Mouse (Mus musculus): ENCODE measurements around the gene Gm6793. TPM values are rescaled to one million over a fixed set of nuclear protein-coding genes. Genes with fewer than 3 reads are reported as not detected.
A peak's percentile ranks its signal among the peaks of the same experiment; 100 is the strongest.

Gene Gm6793
- polyA plus RNA-seq (2015; fragmentation: Nextera tagmentation; extraction: Ambion mirVana) = 0.28 TPM in 1 of 2 replicates, not detected in the other

GRCm38 (mm10) chr8:112014936-112015335 is at the start of gene Gm6793:
TSS of gene Gm6793 (minus strand) at chr8:112015036.
- Histone ChIP-seq H3K9ac (replicated peaks) (no peak within 1 kb of the TSS), H3K36me3 (replicated peaks; ENCODE audit: insufficient read depth, low read length) (peaks cover 19% of the 10 kb centered on the region), H3K27ac (ENCODE audit: low read depth) (no peak within 1 kb of the TSS), H3K27me3 (ENCODE audit: insufficient read depth, low read length) (no peaks in the 10 kb centered on the region), H3K4me3 (ENCODE audit: low read depth, low read length) (no peak within 1 kb of the TSS), H3K4me1 (ENCODE audit: insufficient read depth) (peaks cover 13% of the 10 kb centered on the region), H3K4me2 (ENCODE audit: low read depth, low read length) (no peak within 1 kb of the TSS), H3K9me3 (ENCODE audit: low read length) (no peaks in the 10 kb centered on the region)
- TF ChIP-seq CTCF (IDR thresholded peaks at IDR 0.05; ENCODE audit: low read depth) (no peak), EP300 (IDR thresholded peaks at IDR 0.05; ENCODE audit: low read depth) (no peak)
- ATAC-seq (no peak), DNase-seq (no peak)
- 93% methylated on average over 11 of the region's 11 CpGs for WGBS (ENCODE audit: insufficient replicate concordance)

GRCm38 (mm10) chr8:112061372-112061771 is 46.5 kb upstream of the Gm6793 start:
- H3K36me3 ChIP-seq (replicated peaks; ENCODE audit: insufficient read depth, low read length) = no peaks in the 10 kb centered on the region
- H3K27me3 ChIP-seq (ENCODE audit: insufficient read depth, low read length) = no peaks in the 10 kb centered on the region
- H3K27ac ChIP-seq (ENCODE audit: low read depth) = no peak overlapping the region
- TF ChIP-seq EP300 (IDR thresholded peaks at IDR 0.05; ENCODE audit: low read depth) = no peak
- TF ChIP-seq CTCF (IDR thresholded peaks at IDR 0.05; ENCODE audit: low read depth) = peak; percentile 68
- no peaks in the 10 kb centered on the region for H3K9me3 ChIP-seq (ENCODE audit: low read length)
- no peak for DNase-seq
- H3K4me1 ChIP-seq (ENCODE audit: insufficient read depth) = no peaks in the 10 kb centered on the region
- no peak for ATAC-seq
- no peak overlapping the region for H3K4me2 ChIP-seq (ENCODE audit: low read depth, low read length)
- H3K4me3 ChIP-seq (ENCODE audit: low read depth, low read length) = no peak overlapping the region
- WGBS (ENCODE audit: insufficient replicate concordance) = 30% methylated on average over 4 of the region's 4 CpGs
- no peak overlapping the region for H3K9ac ChIP-seq (replicated peaks)

GRCm38 (mm10) chr8:112054456-112054855 is 39.6 kb upstream of the Gm6793 start:
- Histone ChIP-seq H3K27ac (ENCODE audit: low read depth) (no peak overlapping the region), H3K4me3 (ENCODE audit: low read depth, low read length) (no peak overlapping the region), H3K4me1 (ENCODE audit: insufficient read depth) (no peaks in the 10 kb centered on the region), H3K9ac (replicated peaks) (no peak overlapping the region), H3K9me3 (ENCODE audit: low read length) (no peaks in the 10 kb centered on the region), H3K4me2 (ENCODE audit: low read depth, low read length) (no peak overlapping the region), H3K27me3 (ENCODE audit: insufficient read depth, low read length) (no peaks in the 10 kb centered on the region), H3K36me3 (replicated peaks; ENCODE audit: insufficient read depth, low read length) (no peaks in the 10 kb centered on the region)
- ATAC-seq = no peak
- DNase-seq = no peak
- no peak for TF ChIP-seq EP300 (IDR thresholded peaks at IDR 0.05; ENCODE audit: low read depth)
- no peak for TF ChIP-seq CTCF (IDR thresholded peaks at IDR 0.05; ENCODE audit: low read depth)

GRCm38 (mm10) chr8:112051537-112051936 is 36.7 kb upstream of the Gm6793 start:
- Histone ChIP-seq H3K27ac (ENCODE audit: low read depth) (no peak overlapping the region), H3K27me3 (ENCODE audit: insufficient read depth, low read length) (no peaks in the 10 kb centered on the region), H3K4me1 (ENCODE audit: insufficient read depth) (no peaks in the 10 kb centered on the region), H3K9ac (replicated peaks) (no peak overlapping the region), H3K9me3 (ENCODE audit: low read length) (no peaks in the 10 kb centered on the region), H3K36me3 (replicated peaks; ENCODE audit: insufficient read depth, low read length) (no peaks in the 10 kb centered on the region), H3K4me3 (ENCODE audit: low read depth, low read length) (no peak overlapping the region), H3K4me2 (ENCODE audit: low read depth, low read length) (no peak overlapping the region)
- TF ChIP-seq CTCF (IDR thresholded peaks at IDR 0.05; ENCODE audit: low read depth) (peak; percentile 10; the same call in 1 of the 2 replicates), EP300 (IDR thresholded peaks at IDR 0.05; ENCODE audit: low read depth) (no peak)
- 66% methylated on average over 9 of the region's 9 CpGs for WGBS (ENCODE audit: insufficient replicate concordance)
- ATAC-seq (no peak), DNase-seq (no peak)

- TF ChIP-seq EP300 (IDR thresholded peaks at IDR 0.05; ENCODE audit: low read depth) (no peak), CTCF (IDR thresholded peaks at IDR 0.05; ENCODE audit: low read depth) (peak; percentile 26)
- no peak overlapping the region for H3K9ac ChIP-seq (replicated peaks)
- H3K9me3 ChIP-seq (ENCODE audit: low read length) = no peaks in the 10 kb centered on the region
- H3K4me1 ChIP-seq (ENCODE audit: insufficient read depth) = no peaks in the 10 kb centered on the region
- WGBS (ENCODE audit: insufficient replicate concordance) = 65% methylated on average over 6 of the region's 6 CpGs
- H3K27ac ChIP-seq (ENCODE audit: low read depth) = no peak overlapping the region
- H3K36me3 ChIP-seq (replicated peaks; ENCODE audit: insufficient read depth, low read length) = no peaks in the 10 kb centered on the region
- DNase-seq (no peak), ATAC-seq (no peak)
- no peaks in the 10 kb centered on the region for H3K27me3 ChIP-seq (ENCODE audit: insufficient read depth, low read length)
- H3K4me2 ChIP-seq (ENCODE audit: low read depth, low read length) = no peak overlapping the region
- no peak overlapping the region for H3K4me3 ChIP-seq (ENCODE audit: low read depth, low read length)
Measured at GRCm38 (mm10) chr8:112049984-112050383, 35.1 kb upstream of the Gm6793 start.

GRCm38 (mm10) chr8:112048293-112048692 is 33.5 kb upstream of the Gm6793 start:
- H3K4me1 ChIP-seq (ENCODE audit: insufficient read depth) = no peaks in the 10 kb centered on the region
- H3K4me2 ChIP-seq (ENCODE audit: low read depth, low read length) = no peak overlapping the region
- WGBS (ENCODE audit: insufficient replicate concordance) = 77% methylated on average over 6 of the region's 6 CpGs
- no peak overlapping the region for H3K27ac ChIP-seq (ENCODE audit: low read depth)
- H3K4me3 ChIP-seq (ENCODE audit: low read depth, low read length) = no peak overlapping the region
- no peak for ATAC-seq
- no peaks in the 10 kb centered on the region for H3K27me3 ChIP-seq (ENCODE audit: insufficient read depth, low read length)
- TF ChIP-seq EP300 (IDR thresholded peaks at IDR 0.05; ENCODE audit: low read depth) (no peak), CTCF (IDR thresholded peaks at IDR 0.05; ENCODE audit: low read depth) (no peak)
- no peak for DNase-seq
- H3K9me3 ChIP-seq (ENCODE audit: low read length) = no peaks in the 10 kb centered on the region
- no peak overlapping the region for H3K9ac ChIP-seq (replicated peaks)
- no peaks in the 10 kb centered on the region for H3K36me3 ChIP-seq (replicated peaks; ENCODE audit: insufficient read depth, low read length)

GRCm38 (mm10) chr8:112045896-112046295 is 31.1 kb upstream of the Gm6793 start:
- no peaks in the 10 kb centered on the region for H3K36me3 ChIP-seq (replicated peaks; ENCODE audit: insufficient read depth, low read length)
- no peaks in the 10 kb centered on the region for H3K4me1 ChIP-seq (ENCODE audit: insufficient read depth)
- H3K4me2 ChIP-seq (ENCODE audit: low read depth, low read length) = no peak overlapping the region
- ATAC-seq = no peak
- H3K27me3 ChIP-seq (ENCODE audit: insufficient read depth, low read length) = no peaks in the 10 kb centered on the region
- H3K9ac ChIP-seq (replicated peaks) = no peak overlapping the region
- no peak overlapping the region for H3K4me3 ChIP-seq (ENCODE audit: low read depth, low read length)
- TF ChIP-seq EP300 (IDR thresholded peaks at IDR 0.05; ENCODE audit: low read depth) (no peak), CTCF (IDR thresholded peaks at IDR 0.05; ENCODE audit: low read depth) (peak; percentile 93)
- H3K9me3 ChIP-seq (ENCODE audit: low read length) = no peaks in the 10 kb centered on the region
- H3K27ac ChIP-seq (ENCODE audit: low read depth) = no peak overlapping the region
- WGBS (ENCODE audit: insufficient replicate concordance) = 3% methylated on average over 7 of the region's 7 CpGs
- DNase-seq = peak; percentile 78
